Mouse (Mus musculus) liver, postnatal 0 days (tissue): ENCODE measurements around the gene Fut11.

Source experiments
- CTCF ChIP-seq: sonication (generic); IDR thresholded peaks from 2 replicates; pipeline ENCODE4 v1.5.1; 2016; ENCODE audit warnings: antibody characterized with exemption, low read depth
- EP300 ChIP-seq: IDR thresholded peaks from 2 replicates; pipeline ENCODE4 v1.6.1; 2016; ENCODE audit warnings: antibody characterized with exemption, low read depth, mild to moderate bottlenecking

GRCm38 (mm10) chr14:20702096-20702740 lies 7.5 kb downstream of the Fut11 start:
- no peak for TF ChIP-seq CTCF
- TF ChIP-seq EP300, result no peak
